Mouse (Mus musculus): ENCODE measurements around the gene Elp1. TPM values are rescaled to one million over a fixed set of nuclear protein-coding genes. Genes with fewer than 3 reads are reported as not detected.
A peak's percentile ranks its signal among the peaks of the same experiment; 100 is the strongest.

The Elp1 gene
- total and polyA plus RNA-seq, 2 experiments: 6.4 to 8.1 TPM

DNA sequence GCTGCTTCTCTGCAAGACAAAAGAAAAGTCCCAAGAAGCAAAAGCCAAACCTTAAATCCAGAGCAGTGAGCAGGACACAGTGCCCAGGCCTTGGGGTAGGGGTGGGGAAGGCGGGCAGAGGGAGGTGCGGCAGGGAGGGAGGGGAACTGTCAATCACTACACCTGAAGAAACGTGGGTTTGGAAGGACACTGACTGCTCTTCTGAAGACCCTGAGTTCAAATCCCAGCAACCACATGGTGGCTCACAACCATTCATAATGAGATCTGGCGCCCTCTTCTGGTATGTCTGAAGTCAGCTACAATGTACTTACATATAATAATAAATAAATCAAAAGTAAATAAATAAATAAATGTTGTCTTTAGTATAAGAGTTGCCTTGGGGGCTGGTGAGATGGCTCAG is 42.8 kb upstream of the Elp1 start:
- peaks cover 2% of the 10 kb centered on the region; the same call in 1 of the 2 replicates for H3K4me1 ChIP-seq (ENCODE audit: control insufficient read depth, insufficient read depth, low read length)
- H3K4me3 ChIP-seq (ENCODE audit: insufficient read depth, low read depth, low read length): no peak overlapping the region
- TF ChIP-seq POLR2A (IDR thresholded peaks at IDR 0.05; ENCODE audit: extremely low read depth, insufficient read depth, low read length) (no peak), CTCF (IDR thresholded peaks at IDR 0.05; ENCODE audit: low read depth, low read length) (no peak)
- H3K9ac ChIP-seq (ENCODE audit: low read depth, low read length): no peak overlapping the region
- H3K79me2 ChIP-seq (ENCODE audit: control insufficient read depth, insufficient read depth, low read length): no peaks in the 10 kb centered on the region
- no peak overlapping the region for H3K27ac ChIP-seq (replicated peaks; ENCODE audit: insufficient read depth, low read depth, low read length)
- no peaks in the 10 kb centered on the region for H3K27me3 ChIP-seq (ENCODE audit: control insufficient read depth, insufficient read depth, low read length)
- DNase-seq (ENCODE audit: extremely low read depth, low read depth, low spot score): no peak
- no peaks in the 10 kb centered on the region for H3K36me3 ChIP-seq (ENCODE audit: control insufficient read depth, insufficient read depth, low read length)
- 97% methylated on average over 4 of the region's 4 CpGs for WGBS

DNA sequence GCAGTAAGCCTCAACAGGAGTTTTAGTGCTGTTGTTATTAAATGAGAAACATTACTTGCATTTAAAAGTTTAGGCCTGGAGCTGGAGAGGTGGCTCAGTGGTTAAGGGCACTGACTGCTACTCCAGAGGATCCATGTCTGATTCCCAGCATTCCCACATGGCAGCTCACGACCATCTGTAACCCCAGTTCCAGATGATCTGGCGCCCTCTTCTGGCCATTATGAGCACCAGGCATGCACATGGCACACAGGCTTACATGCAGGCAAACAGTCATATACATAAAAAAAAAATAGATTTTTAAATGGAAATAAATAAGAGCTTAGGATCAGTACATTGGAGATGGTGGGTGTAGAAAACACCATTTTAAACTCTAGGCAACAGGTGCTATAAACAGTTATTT is 41.8 kb upstream of the Elp1 start:
- no peak overlapping the region for H3K27ac ChIP-seq (replicated peaks; ENCODE audit: insufficient read depth, low read depth, low read length)

DNA sequence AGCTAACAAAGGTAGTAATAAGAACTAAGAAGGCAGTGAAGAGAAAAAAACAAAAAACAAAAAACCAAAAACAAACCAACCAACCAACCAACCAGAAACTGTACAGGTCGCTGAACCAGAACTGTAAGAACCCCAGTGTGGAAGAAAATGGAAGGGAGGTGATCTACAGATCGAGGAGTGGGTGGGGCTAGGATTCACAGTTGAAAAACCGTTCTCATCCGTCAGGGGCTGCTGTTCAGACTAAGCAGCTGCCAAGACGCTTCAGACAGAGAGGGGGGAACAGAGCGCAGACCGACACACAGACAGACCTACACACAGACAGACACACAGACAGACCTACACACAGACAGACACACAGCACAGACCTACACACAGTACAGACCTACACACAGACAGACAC is 40.4 kb upstream of the Elp1 start:
- no peak for TF ChIP-seq POLR2A (IDR thresholded peaks at IDR 0.05; ENCODE audit: extremely low read depth, insufficient read depth, low read length)
- TF ChIP-seq CTCF (IDR thresholded peaks at IDR 0.05; ENCODE audit: low read depth, low read length): no peak
- no peaks in the 10 kb centered on the region for H3K79me2 ChIP-seq (ENCODE audit: control insufficient read depth, insufficient read depth, low read length)
- peak overlapping the region; percentile 55 for H3K27ac ChIP-seq (replicated peaks; ENCODE audit: insufficient read depth, low read depth, low read length)
- H3K9ac ChIP-seq (ENCODE audit: low read depth, low read length): no peak overlapping the region
- no peaks in the 10 kb centered on the region for H3K36me3 ChIP-seq (ENCODE audit: control insufficient read depth, insufficient read depth, low read length)
- WGBS: 82% methylated on average over 7 of the region's 7 CpGs
- DNase-seq (ENCODE audit: extremely low read depth, low read depth, low spot score): no peak
- no peak overlapping the region for H3K4me3 ChIP-seq (ENCODE audit: insufficient read depth, low read depth, low read length)
- H3K27me3 ChIP-seq (ENCODE audit: control insufficient read depth, insufficient read depth, low read length): no peaks in the 10 kb centered on the region
- H3K4me1 ChIP-seq (ENCODE audit: control insufficient read depth, insufficient read depth, low read length): peaks cover 2% of the 10 kb centered on the region; the same call in 1 of the 2 replicates

More for the DNA sequence above, 41.8 kb upstream of the Elp1 start:
- TF ChIP-seq CTCF (IDR thresholded peaks at IDR 0.05; ENCODE audit: low read depth, low read length) (0 out of 2 replicates have a peak, but pooled peaks have one; percentile 18), POLR2A (IDR thresholded peaks at IDR 0.05; ENCODE audit: extremely low read depth, insufficient read depth, low read length) (no peak)
- H3K36me3 ChIP-seq (ENCODE audit: control insufficient read depth, insufficient read depth, low read length): no peaks in the 10 kb centered on the region
- 96% methylated on average over 2 of the region's 2 CpGs for WGBS
- H3K9ac ChIP-seq (ENCODE audit: low read depth, low read length): no peak overlapping the region
- no peaks in the 10 kb centered on the region for H3K79me2 ChIP-seq (ENCODE audit: control insufficient read depth, insufficient read depth, low read length)
- no peak overlapping the region for H3K4me3 ChIP-seq (ENCODE audit: insufficient read depth, low read depth, low read length)
- H3K4me1 ChIP-seq (ENCODE audit: control insufficient read depth, insufficient read depth, low read length): peaks cover 2% of the 10 kb centered on the region; the same call in 1 of the 2 replicates
- no peak for DNase-seq (ENCODE audit: extremely low read depth, low read depth, low spot score)
- no peaks in the 10 kb centered on the region for H3K27me3 ChIP-seq (ENCODE audit: control insufficient read depth, insufficient read depth, low read length)

- TF ChIP-seq POLR2A (IDR thresholded peaks at IDR 0.05; ENCODE audit: extremely low read depth, insufficient read depth, low read length) (no peak), CTCF (IDR thresholded peaks at IDR 0.05; ENCODE audit: low read depth, low read length) (no peak)
- H3K27ac ChIP-seq (replicated peaks; ENCODE audit: insufficient read depth, low read depth, low read length): no peak overlapping the region
- no peak overlapping the region for H3K4me3 ChIP-seq (ENCODE audit: insufficient read depth, low read depth, low read length)
- no peaks in the 10 kb centered on the region for H3K36me3 ChIP-seq (ENCODE audit: control insufficient read depth, insufficient read depth, low read length)
- H3K79me2 ChIP-seq (ENCODE audit: control insufficient read depth, insufficient read depth, low read length): no peaks in the 10 kb centered on the region
- H3K27me3 ChIP-seq (ENCODE audit: control insufficient read depth, insufficient read depth, low read length): no peaks in the 10 kb centered on the region
- 82% methylated on average over 3 of the region's 3 CpGs for WGBS
- peaks cover 2% of the 10 kb centered on the region; the same call in 1 of the 2 replicates for H3K4me1 ChIP-seq (ENCODE audit: control insufficient read depth, insufficient read depth, low read length)
- DNase-seq (ENCODE audit: extremely low read depth, low read depth, low spot score): peak; percentile 12
- H3K9ac ChIP-seq (ENCODE audit: low read depth, low read length): no peak overlapping the region
Measured at GRCm38 (mm10) chr4:56840297-56840696, 38.2 kb upstream of the Elp1 start.

DNA sequence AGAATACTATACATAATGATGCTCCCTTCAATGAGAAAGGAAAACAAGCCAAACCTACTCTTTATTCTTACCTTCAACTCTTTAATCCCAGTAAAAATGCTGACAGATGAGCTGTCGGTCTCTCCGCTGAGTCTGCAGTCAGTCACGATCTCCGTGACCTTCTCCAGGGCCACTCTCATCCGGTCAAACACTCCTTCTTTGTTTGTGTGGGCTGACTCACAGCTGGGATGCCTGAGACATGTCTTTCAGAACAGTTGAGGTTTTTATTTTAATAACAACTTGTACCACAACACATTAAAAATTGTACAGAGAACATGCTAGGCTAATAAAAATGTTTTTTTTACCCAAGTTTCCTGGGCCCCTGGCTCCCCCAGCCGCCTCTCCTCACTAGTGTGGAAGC is 35.5 kb upstream of the Elp1 start:
- Histone ChIP-seq H3K9ac (ENCODE audit: low read depth, low read length) (no peak overlapping the region), H3K36me3 (ENCODE audit: control insufficient read depth, insufficient read depth, low read length) (no peaks in the 10 kb centered on the region), H3K79me2 (ENCODE audit: control insufficient read depth, insufficient read depth, low read length) (no peaks in the 10 kb centered on the region), H3K27ac (replicated peaks; ENCODE audit: insufficient read depth, low read depth, low read length) (no peak overlapping the region), H3K27me3 (ENCODE audit: control insufficient read depth, insufficient read depth, low read length) (no peaks in the 10 kb centered on the region), H3K4me1 (ENCODE audit: control insufficient read depth, insufficient read depth, low read length) (peaks cover 1% of the 10 kb centered on the region; the same call in 1 of the 2 replicates), H3K4me3 (ENCODE audit: insufficient read depth, low read depth, low read length) (no peak overlapping the region)
- TF ChIP-seq CTCF (IDR thresholded peaks at IDR 0.05; ENCODE audit: low read depth, low read length) (no peak), POLR2A (IDR thresholded peaks at IDR 0.05; ENCODE audit: extremely low read depth, insufficient read depth, low read length) (no peak)
- DNase-seq (ENCODE audit: extremely low read depth, low read depth, low spot score): no peak
- WGBS: 92% methylated on average over 6 of the region's 6 CpGs

DNA sequence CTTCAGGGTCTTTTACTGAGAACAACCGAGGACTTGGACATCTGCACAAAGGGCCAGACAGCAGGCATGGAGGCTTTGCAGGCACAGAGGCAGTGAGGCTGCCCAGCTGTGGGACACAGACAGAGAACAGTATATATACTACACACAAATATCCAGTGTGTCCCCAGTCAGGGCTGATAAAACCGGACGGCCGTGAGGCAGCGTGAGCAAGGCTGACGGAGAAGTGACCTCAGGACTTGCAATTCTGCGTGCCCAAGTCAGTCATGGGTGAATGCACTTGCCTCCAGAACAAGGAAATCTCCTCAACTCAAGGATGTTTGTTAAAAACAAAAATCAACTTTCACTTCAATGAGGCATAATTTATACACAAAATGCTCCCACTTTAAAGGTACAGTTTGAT is 29.9 kb upstream of the Elp1 start:
- no peak for DNase-seq (ENCODE audit: extremely low read depth, low read depth, low spot score)
- Histone ChIP-seq H3K36me3 (ENCODE audit: control insufficient read depth, insufficient read depth, low read length) (no peaks in the 10 kb centered on the region), H3K27ac (replicated peaks; ENCODE audit: insufficient read depth, low read depth, low read length) (no peak overlapping the region), H3K79me2 (ENCODE audit: control insufficient read depth, insufficient read depth, low read length) (no peaks in the 10 kb centered on the region), H3K4me3 (ENCODE audit: insufficient read depth, low read depth, low read length) (no peak overlapping the region), H3K4me1 (ENCODE audit: control insufficient read depth, insufficient read depth, low read length) (no peaks in the 10 kb centered on the region), H3K9ac (ENCODE audit: low read depth, low read length) (no peak overlapping the region), H3K27me3 (ENCODE audit: control insufficient read depth, insufficient read depth, low read length) (no peaks in the 10 kb centered on the region)
- 80% methylated on average over 7 of the region's 7 CpGs for WGBS
- TF ChIP-seq CTCF (IDR thresholded peaks at IDR 0.05; ENCODE audit: low read depth, low read length): no peak
- no peak for TF ChIP-seq POLR2A (IDR thresholded peaks at IDR 0.05; ENCODE audit: extremely low read depth, insufficient read depth, low read length)
